Mouse (Mus musculus) small intestine, adult 2 months (tissue): ENCODE measurements around the gene Atp6v0a4. TPM values are rescaled to one million over a fixed set of nuclear protein-coding genes. Genes with fewer than 3 reads are reported as not detected.

Experiments used
- H3K27ac ChIP-seq: fragments of 200-500 bp; 2 replicates; pipeline ENCODE4 v1.5.1; 2012; ENCODE audit warnings: low read depth, low read length, control low read depth, inconsistent platforms; ENCODE audit not compliant: insufficient read depth
- H3K27me3 ChIP-seq: fragments of 200-500 bp; 2 replicates; pipeline ENCODE4 v1.6.1; 2012; ENCODE audit warnings: mild to moderate bottlenecking, moderate library complexity, low read length, inconsistent platforms; ENCODE audit not compliant: control insufficient read depth, insufficient read depth
- H3K36me3 ChIP-seq: fragments of 200-500 bp; 2 replicates; pipeline ENCODE4 v1.6.1; 2012; ENCODE audit warnings: mild to moderate bottlenecking, low read length, control low read depth, inconsistent platforms; ENCODE audit not compliant: control insufficient read depth, insufficient read depth
- H3K4me1 ChIP-seq: fragments of 200-500 bp; 2 replicates; pipeline ENCODE4 v1.6.1; 2012; ENCODE audit warnings: low read length, inconsistent platforms, mixed read lengths; ENCODE audit not compliant: control insufficient read depth, insufficient read depth, insufficient read length
- H3K4me3 ChIP-seq: fragments of 200-500 bp; 2 replicates; pipeline ENCODE4 v1.5.1; 2012; ENCODE audit warnings: low read depth, mild to moderate bottlenecking, control low read depth, inconsistent platforms, low read length, moderate library complexity
- CTCF ChIP-seq: fragments of 200-500 bp; IDR thresholded peaks from 2 replicates; pipeline ENCODE4 v1.5.1; 2012; ENCODE audit warnings: low read depth, mild to moderate bottlenecking, control low read depth, inconsistent platforms, low read length, moderate library complexity, mixed read lengths; ENCODE audit not compliant: insufficient replicate concordance, insufficient read length; ENCODE audit errors: extremely low read depth
- POLR2A ChIP-seq: fragments of 200-500 bp; IDR thresholded peaks from 2 replicates; pipeline ENCODE4 v1.6.1; 2012; ENCODE audit warnings: low read depth, mild to moderate bottlenecking, control low read depth, inconsistent platforms, low read length, moderate library complexity
- WGBS: fragments of 180-500 bp; shearing (Covaris S2); methylation state at CpG from one replicate; pipeline ENCODE4 v1.1.7; 2018; 5-methylcytosine and 5-hydroxymethylcytosine counted together
- polyA plus RNA-seq: library from polyadenylated mRNA; depleted of rRNA; stranded (reverse); fragments of >200 nt; gene quantifications from 2 replicates; pipeline ENCODE4 v1.2.3, GENCODE M21; 2012

The Atp6v0a4 gene
- polyA plus RNA-seq, 1 experiment = not detected

GRCm38 (mm10) chr6:38125462-38125861 lies 1.1 kb upstream of the Atp6v0a4 start:
- no peak overlapping the region for H3K27ac ChIP-seq
- 94% methylated on average over 3 of the region's 3 CpGs for WGBS
- no peaks in the 10 kb centered on the region for H3K27me3 ChIP-seq
- no peak overlapping the region for H3K4me3 ChIP-seq
- H3K36me3 ChIP-seq = no peaks in the 10 kb centered on the region
- no peak for TF ChIP-seq POLR2A
- TF ChIP-seq CTCF = no peak
- peaks cover 2% of the 10 kb centered on the region; the same call in 1 of the 2 replicates for H3K4me1 ChIP-seq

- Histone ChIP-seq H3K36me3 (no peaks in the 10 kb centered on the region), H3K27me3 (no peaks in the 10 kb centered on the region), H3K4me3 (no peak overlapping the region), H3K27ac (no peak overlapping the region), H3K4me1 (peaks cover 2% of the 10 kb centered on the region; the same call in 1 of the 2 replicates)
- WGBS = 89% methylated on average over 5 of the region's 5 CpGs
- TF ChIP-seq CTCF (no peak), POLR2A (no peak)
Observed at GRCm38 (mm10) chr6:38124882-38125281, 496 bp upstream of the Atp6v0a4 start.

- WGBS = 75% methylated on average over 18 of the region's 18 CpGs
- Histone ChIP-seq H3K4me1 (peaks cover 2% of the 10 kb centered on the region; the same call in 1 of the 2 replicates), H3K27me3 (no peaks in the 10 kb centered on the region), H3K27ac (no peak overlapping the region), H3K36me3 (no peaks in the 10 kb centered on the region), H3K4me3 (no peak overlapping the region)
- TF ChIP-seq CTCF (no peak), POLR2A (no peak)
Observed at GRCm38 (mm10) chr6:38123471-38124206, 747 bp downstream of the Atp6v0a4 start.

GRCm38 (mm10) chr6:38122791-38123190 lies 1.6 kb downstream of the Atp6v0a4 start:
- no peak for TF ChIP-seq CTCF
- no peak for TF ChIP-seq POLR2A
- Histone ChIP-seq H3K36me3 (no peaks in the 10 kb centered on the region), H3K27me3 (no peaks in the 10 kb centered on the region), H3K4me1 (peaks cover 2% of the 10 kb centered on the region; the same call in 1 of the 2 replicates), H3K4me3 (no peak overlapping the region), H3K27ac (no peak overlapping the region)
- 31% methylated on average over 6 of the region's 6 CpGs for WGBS

- Histone ChIP-seq H3K4me3 (no peak overlapping the region), H3K27me3 (no peaks in the 10 kb centered on the region), H3K36me3 (no peaks in the 10 kb centered on the region), H3K4me1 (peaks cover 2% of the 10 kb centered on the region; the same call in 1 of the 2 replicates), H3K27ac (no peak overlapping the region)
- 82% methylated on average over 5 of the region's 5 CpGs for WGBS
- TF ChIP-seq POLR2A (no peak), CTCF (no peak)
Observed at GRCm38 (mm10) chr6:38121843-38122242, 2.5 kb downstream of the Atp6v0a4 start.

GRCm38 (mm10) chr6:38120681-38121371 lies 3.6 kb downstream of the Atp6v0a4 start:
- Histone ChIP-seq H3K36me3 (no peaks in the 10 kb centered on the region), H3K4me3 (no peak overlapping the region), H3K27ac (no peak overlapping the region), H3K4me1 (peaks cover 2% of the 10 kb centered on the region; the same call in 1 of the 2 replicates), H3K27me3 (no peaks in the 10 kb centered on the region)
- no peak for TF ChIP-seq POLR2A
- no peak for TF ChIP-seq CTCF
- 42% methylated on average over 9 of the region's 9 CpGs for WGBS

DNA sequence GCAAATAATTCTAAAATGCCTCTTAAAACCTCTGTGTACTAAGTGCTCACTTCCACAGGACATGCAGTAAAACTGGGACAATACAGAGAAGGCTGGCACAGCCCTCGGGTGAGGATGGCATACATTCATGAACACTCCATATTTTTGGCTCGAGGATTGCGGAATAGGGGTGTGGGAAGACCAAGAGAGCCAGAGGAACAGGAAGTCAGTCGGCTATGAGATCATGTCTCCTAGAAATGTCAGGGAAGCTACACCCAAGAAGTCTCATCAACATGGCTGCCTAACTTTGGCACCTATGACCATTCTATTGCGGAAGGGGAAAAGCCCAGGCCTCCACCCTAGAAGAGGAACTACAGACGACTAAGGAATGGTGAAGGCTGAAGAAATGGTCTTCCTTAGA lies 6.0 kb downstream of the Atp6v0a4 start:
- no peaks in the 10 kb centered on the region for H3K36me3 ChIP-seq

More for the DNA sequence above, 6.0 kb downstream of the Atp6v0a4 start:
- Histone ChIP-seq H3K4me3 (no peak overlapping the region), H3K27me3 (no peaks in the 10 kb centered on the region), H3K27ac (no peak overlapping the region), H3K4me1 (peaks cover 2% of the 10 kb centered on the region; the same call in 1 of the 2 replicates)
- 84% methylated on average over 6 of the region's 6 CpGs for WGBS
- TF ChIP-seq POLR2A (no peak), CTCF (no peak)
